Comparison of ENCODE assay signal across 22 mouse cellular contexts in the genomic region with DNA sequence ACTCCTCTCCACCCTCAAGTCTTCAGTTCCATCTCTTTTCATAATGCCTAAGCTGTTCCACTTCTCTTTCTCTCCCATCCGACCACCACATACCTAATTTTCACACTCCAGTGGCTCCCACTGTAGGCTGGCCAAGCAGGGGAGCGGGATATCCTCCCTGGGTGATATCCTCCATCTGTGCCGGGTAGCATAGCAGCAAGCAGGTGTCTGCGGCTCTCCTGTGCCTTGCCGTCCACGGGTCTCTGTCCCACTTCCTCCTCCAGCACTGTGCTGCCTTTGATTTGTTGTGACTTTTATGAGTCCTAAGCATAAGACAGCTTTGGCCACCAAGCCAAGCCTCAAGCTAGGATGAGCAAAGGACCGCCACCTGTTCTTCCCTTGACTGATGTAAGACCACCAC.
DNase-seq lines count a peak whose midpoint lies in the region; TF ChIP-seq lines count a peak whose summit lies in the region.
"Had no signal": no experiment of that assay in that cellular context is flagged by ENCODE, and none has a peak within 500 bp of the region (broad histone marks: within the 10 kb centered on the region; RNA-seq: fewer than 3 reads in every experiment).

No protein-coding gene starts in this region.

- no peak for TF ChIP-seq CTCF in spleen, adult 2 months (IDR thresholded peaks at IDR 0.05; ENCODE audit: extremely low read depth, insufficient read depth, insufficient read length, insufficient replicate concordance)

- no peaks in the 10 kb centered on the region for H3K27me3 ChIP-seq in spleen, adult 2 months (ENCODE audit: control insufficient read depth, insufficient read depth, low read length)
- H3K27me3 ChIP-seq in splenic B cell, adult 2 months (ENCODE audit: control insufficient read depth, insufficient read depth, low read length, poor library complexity, severe bottlenecking), result no peaks in the 10 kb centered on the region
- H3K27me3 ChIP-seq: forebrain, embryonic 12.5 days; forebrain, embryonic 15.5 days; Patski had no signal

- H3K36me3 ChIP-seq in spleen, adult 2 months (ENCODE audit: control insufficient read depth, insufficient read depth, low read length), result no peaks in the 10 kb centered on the region
- no peaks in the 10 kb centered on the region for H3K36me3 ChIP-seq in splenic B cell, adult 2 months (ENCODE audit: control insufficient read depth, insufficient read depth, low read length, poor library complexity, severe bottlenecking)
- H3K36me3 ChIP-seq: embryonic facial prominence, embryonic 10.5 days; embryonic facial prominence, embryonic 12.5 days; forebrain, embryonic 12.5 days; forebrain, embryonic 15.5 days; G1E had no signal

- H3K27ac ChIP-seq in spleen, adult 2 months (ENCODE audit: insufficient read depth, low read length), result peak overlapping the region; percentile 2
- H3K27ac ChIP-seq: embryonic facial prominence, embryonic 10.5 days; embryonic facial prominence, embryonic 12.5 days; forebrain, embryonic 12.5 days; forebrain, embryonic 15.5 days had no signal

- WGBS in spleen, adult 2 months, result 32% methylated on average over 7 of the region's 7 CpGs

- no peak for TF ChIP-seq POLR2A in spleen, adult 2 months (IDR thresholded peaks at IDR 0.05; ENCODE audit: low read depth, low read length)

- no peak for DNase-seq in spleen, adult 2 months (ENCODE audit: low read depth in 1 of 2, low spot score in 2 of 2)
- DNase-seq in spleen, adult 12 weeks (ENCODE audit: low spot score), result no peak
- peak; percentile 78 for DNase-seq in A20 (ENCODE audit: low read depth, low spot score)
- DNase-seq in B cell, adult 2 months, result peak; percentile 47 to 51
- peak; percentile 60 for DNase-seq in splenic B cell, adult 2 months (ENCODE audit: low read depth, low spot score)
- DNase-seq in layer of hippocampus, adult 9-10 months (ENCODE audit: low spot score), result no peak
- no peak for DNase-seq in ovary, adult 18-20 months (ENCODE audit: low spot score)
- DNase-seq: adrenal gland, adult 8-10 months; adrenal gland, postnatal 14 days; adrenal gland, postnatal 36 days; cerebellum, adult 11-12 months; cerebellum, adult 2 months; cerebellum, adult 9-10 months; cerebellum, postnatal 10 days; cerebellum, postnatal 25 days; forebrain, postnatal 0 days had no signal

- peaks cover 37% of the 10 kb centered on the region for H3K4me1 ChIP-seq in spleen, adult 2 months (ENCODE audit: control insufficient read depth, insufficient read depth, insufficient read length)
- H3K4me1 ChIP-seq: forebrain, embryonic 12.5 days; forebrain, embryonic 15.5 days had no signal

- no peak overlapping the region for H3K4me3 ChIP-seq in spleen, adult 2 months (ENCODE audit: extremely low read depth, insufficient read depth, insufficient read length)
- H3K4me3 ChIP-seq: embryonic facial prominence, embryonic 10.5 days; embryonic facial prominence, embryonic 12.5 days; forebrain, embryonic 12.5 days; forebrain, embryonic 15.5 days had no signal

Comparison
In these comparisons a context has a peak if more than half of its experiments do, and no peak if none do; other contexts are left out.
1. DNase-seq: peak in A20 (single experiment), B cell, adult 2 months (2 of 2) and splenic B cell, adult 2 months (single experiment); none in spleen, adult 2 months (0 of 2), spleen, adult 12 weeks (single experiment), layer of hippocampus, adult 9-10 months (single experiment) and ovary, adult 18-20 months (single experiment).